Mouse (Mus musculus): Measurements from ENCODE around the gene Mpi.
A peak's percentile ranks its signal among the peaks of the same experiment; 100 is the strongest.

Mpi gene

GRCm38 (mm10) chr9:57561711-57562099 is 9.1 kb upstream of the Mpi start:
- DNase-seq (ENCODE audit: low spot score) = no peak

GRCm38 (mm10) chr9:57560861-57561710 is 8.5 kb upstream of the Mpi start, which contains the start of gene Scamp2:
Gene Scamp2, plus strand, starts transcription at chr9:57560943.
- DNase-seq (ENCODE audit: low spot score) = peak; percentile 94

GRCm38 (mm10) chr9:57560263-57560662 is 7.7 kb upstream of the Mpi start:
- no peak for DNase-seq (ENCODE audit: low spot score)

- no peak for DNase-seq (ENCODE audit: low spot score)
These were observed 7.0 kb upstream of the Mpi start for GRCm38 (mm10) chr9:57559568-57559967.

- no peak for DNase-seq (ENCODE audit: low spot score)
These were observed 6.1 kb upstream of the Mpi start for GRCm38 (mm10) chr9:57558625-57559024.

GRCm38 (mm10) chr9:57557215-57557614 is 4.7 kb upstream of the Mpi start:
- DNase-seq (ENCODE audit: low spot score) = no peak

GRCm38 (mm10) chr9:57554753-57555152 is 2.2 kb upstream of the Mpi start:
- no peak for DNase-seq (ENCODE audit: low spot score)

GRCm38 (mm10) chr9:57553119-57553518 is 556 bp upstream of the Mpi start:
- no peak for DNase-seq (ENCODE audit: low spot score)

GRCm38 (mm10) chr9:57550126-57550862 is 2.3 kb downstream of the Mpi start:
- no peak for DNase-seq (ENCODE audit: low spot score)

- DNase-seq (ENCODE audit: low spot score) = no peak
These were observed 3.4 kb downstream of the Mpi start for GRCm38 (mm10) chr9:57549186-57549585.

GRCm38 (mm10) chr9:57547869-57548268 is 4.7 kb downstream of the Mpi start:
- DNase-seq (ENCODE audit: low spot score) = no peak

GRCm38 (mm10) chr9:57547287-57547686 is 5.3 kb downstream of the Mpi start:
- no peak for DNase-seq (ENCODE audit: low spot score)

- DNase-seq (ENCODE audit: low spot score) = no peak
These were observed 8.6 kb downstream of the Mpi start for GRCm38 (mm10) chr9:57543951-57544350.

GRCm38 (mm10) chr9:57541312-57541711 is 11.3 kb downstream of the Mpi start:
- DNase-seq (ENCODE audit: low spot score) = no peak

- no peak for DNase-seq (ENCODE audit: low spot score)
These were observed 13.0 kb downstream of the Mpi start for GRCm38 (mm10) chr9:57539550-57539949.

- DNase-seq (ENCODE audit: low spot score) = peak; percentile 28
These were observed 14.8 kb downstream of the Mpi start for GRCm38 (mm10) chr9:57537728-57538181.

- DNase-seq (ENCODE audit: low spot score) = peak; percentile 89
These were observed 15.4 kb downstream of the Mpi start, which contains the start of gene Fam219b for GRCm38 (mm10) chr9:57537044-57537727. Gene Fam219b, plus strand, starts transcription at chr9:57537528.

GRCm38 (mm10) chr9:57536362-57536761 is 16.2 kb downstream of the Mpi start:
- no peak for DNase-seq (ENCODE audit: low spot score)

- no peak for DNase-seq (ENCODE audit: low spot score)
These were observed 20.6 kb downstream of the Mpi start for GRCm38 (mm10) chr9:57531946-57532345.

- no peak for DNase-seq (ENCODE audit: low spot score)
These were observed 26.1 kb downstream of the Mpi start for GRCm38 (mm10) chr9:57526435-57526834.

- DNase-seq (ENCODE audit: low spot score) = no peak
These were observed 27.0 kb downstream of the Mpi start for GRCm38 (mm10) chr9:57525516-57525915.

- DNase-seq (ENCODE audit: low spot score) = no peak
These were observed 28.1 kb downstream of the Mpi start for GRCm38 (mm10) chr9:57524439-57524838.
